Mouse (Mus musculus) lung, postnatal 25 days (tissue): ENCODE measurements around the gene Pidd1.
A peak's percentile ranks its signal among the peaks of the same experiment; 100 is the strongest.
"Not testable (repeated sequence)": the region's sequence is repeated elsewhere in the genome, so short reads cannot be mapped to it uniquely, and the experiment has no call there.

ENCODE experiments used
- DNase-seq: peaks from one replicate; pipeline ENCODE4 v3.0.0; 2022; ENCODE audit warnings: low spot score

Gene Pidd1

GRCm38 (mm10) chr7:141458661-141459060, 14.8 kb upstream of the Pidd1 start:
- DNase-seq = no peak

- no peak for DNase-seq
Observed at GRCm38 (mm10) chr7:141457986-141458660, 14.3 kb upstream of the Pidd1 start.

- no peak for DNase-seq
Observed at GRCm38 (mm10) chr7:141457236-141457635, 13.4 kb upstream of the Pidd1 start.

- DNase-seq = peak; percentile 72
Observed at GRCm38 (mm10) chr7:141456739-141457138, 12.9 kb upstream of the Pidd1 start.

GRCm38 (mm10) chr7:141455610-141456314, 11.9 kb upstream of the Pidd1 start:
- peak; percentile 91 for DNase-seq

GRCm38 (mm10) chr7:141454967-141455551, 11.2 kb upstream of the Pidd1 start, which contains the start of gene Pnpla2:
Gene Pnpla2 (plus strand): TSS chr7:141455198.
- peak; percentile 97 for DNase-seq

GRCm38 (mm10) chr7:141453636-141454035, 9.8 kb upstream of the Pidd1 start:
- DNase-seq = no peak

GRCm38 (mm10) chr7:141451928-141452327, 8.1 kb upstream of the Pidd1 start:
- no peak for DNase-seq

GRCm38 (mm10) chr7:141447110-141447991, 3.5 kb upstream of the Pidd1 start, which contains the start of gene Rplp2:
Gene Rplp2 (plus strand): TSS chr7:141447370.
- DNase-seq = peak; percentile 95

- DNase-seq = not testable (repeated sequence)
Observed at GRCm38 (mm10) chr7:141446374-141446773, 2.5 kb upstream of the Pidd1 start.

- DNase-seq = no peak
Observed at GRCm38 (mm10) chr7:141443081-141443821, 574 bp downstream of the Pidd1 start.

- no peak for DNase-seq
Observed at GRCm38 (mm10) chr7:141442199-141442598, 1.6 kb downstream of the Pidd1 start.

GRCm38 (mm10) chr7:141441460-141441859, 2.4 kb downstream of the Pidd1 start:
- DNase-seq = no peak

- no peak for DNase-seq
Observed at GRCm38 (mm10) chr7:141440613-141441012, 3.2 kb downstream of the Pidd1 start.

- DNase-seq = no peak
Observed at GRCm38 (mm10) chr7:141439811-141440210, 4.0 kb downstream of the Pidd1 start.

- DNase-seq = no peak
Observed at GRCm38 (mm10) chr7:141439140-141439679, 4.6 kb downstream of the Pidd1 start.

GRCm38 (mm10) chr7:141438201-141438968, 5.4 kb downstream of the Pidd1 start:
- DNase-seq = no peak

GRCm38 (mm10) chr7:141437178-141438120, 6.4 kb downstream of the Pidd1 start, which contains the start of gene Slc25a22:
Gene Slc25a22 (minus strand): TSS chr7:141437892.
- peak; percentile 79 for DNase-seq

- no peak for DNase-seq
Observed at GRCm38 (mm10) chr7:141436523-141436892, 7.3 kb downstream of the Pidd1 start.
